Mouse (Mus musculus): ENCODE measurements around the gene B4galnt3. TPM values are rescaled to one million over a fixed set of nuclear protein-coding genes. Genes with fewer than 3 reads are reported as not detected.
"Not testable (repeated sequence)": the region's sequence is repeated elsewhere in the genome, so short reads cannot be mapped to it uniquely, and the experiment has no call there.

B4galnt3 gene
- polyA plus RNA-seq, 1 experiment from 2014 or later = 1.3 TPM

GRCm38 (mm10) chr6:120302755-120303316, 8.5 kb upstream of the B4galnt3 start:
- H3K27ac ChIP-seq = peak overlapping the region; percentile 80
- no peaks in the 10 kb centered on the region for H3K36me3 ChIP-seq
- peaks cover 13% of the 10 kb centered on the region for H3K4me1 ChIP-seq
- no peaks in the 10 kb centered on the region for H3K9me3 ChIP-seq
- peak; percentile 74; the same call in 1 of the 2 replicates for ATAC-seq (ENCODE audit: insufficient number of reproducible peaks, insufficient read depth, low FRiP score, low TSS enrichment, low read depth)
- 7% methylated on average over 16 of the region's 16 CpGs for WGBS
- H3K4me2 ChIP-seq = peak overlapping the region; percentile 56
- peak overlapping the region; percentile 58 for H3K9ac ChIP-seq
- H3K4me3 ChIP-seq = peak overlapping the region; percentile 30
- no peaks in the 10 kb centered on the region for H3K27me3 ChIP-seq

GRCm38 (mm10) chr6:120301137-120301536, 6.8 kb upstream of the B4galnt3 start:
- no peak overlapping the region for H3K4me2 ChIP-seq
- ATAC-seq (ENCODE audit: insufficient number of reproducible peaks, insufficient read depth, low FRiP score, low TSS enrichment, low read depth) = no peak
- H3K36me3 ChIP-seq = no peaks in the 10 kb centered on the region
- peaks cover 2% of the 10 kb centered on the region; the same call in 1 of the 2 replicates for H3K27me3 ChIP-seq
- WGBS = 31% methylated on average over 6 of the region's 6 CpGs
- H3K4me3 ChIP-seq = no peak overlapping the region
- no peak overlapping the region for H3K9ac ChIP-seq
- peaks cover 15% of the 10 kb centered on the region for H3K4me1 ChIP-seq
- H3K27ac ChIP-seq = no peak overlapping the region
- H3K9me3 ChIP-seq = no peaks in the 10 kb centered on the region; the same call in 1 of the 2 replicates

GRCm38 (mm10) chr6:120296589-120296988, 2.2 kb upstream of the B4galnt3 start:
- Histone ChIP-seq H3K27me3 (peaks cover 34% of the 10 kb centered on the region), H3K4me1 (peaks cover 17% of the 10 kb centered on the region)
- 96% methylated on average over 2 of the region's 2 CpGs for WGBS
- not testable (repeated sequence) for H3K9ac ChIP-seq; H3K4me2 ChIP-seq; H3K27ac ChIP-seq; H3K36me3 ChIP-seq; H3K4me3 ChIP-seq; ATAC-seq (ENCODE audit: insufficient number of reproducible peaks, insufficient read depth, low FRiP score, low TSS enrichment, low read depth); H3K9me3 ChIP-seq

- 2% methylated on average over 16 of the region's 16 CpGs for WGBS
- Histone ChIP-seq H3K4me3 (peak overlapping the region; percentile 69), H3K4me2 (peak overlapping the region; percentile 96), H3K9me3 (no peaks in the 10 kb centered on the region; the same call in 1 of the 2 replicates), H3K4me1 (peaks cover 17% of the 10 kb centered on the region), H3K36me3 (no peaks in the 10 kb centered on the region), H3K27ac (peak overlapping the region; percentile 56; the same call in 1 of the 2 replicates), H3K9ac (peak overlapping the region; percentile 77), H3K27me3 (peaks cover 34% of the 10 kb centered on the region)
- ATAC-seq (ENCODE audit: insufficient number of reproducible peaks, insufficient read depth, low FRiP score, low TSS enrichment, low read depth) = peak; percentile 76
Measured at GRCm38 (mm10) chr6:120294785-120295133, 400 bp upstream of the B4galnt3 start.

GRCm38 (mm10) chr6:120291396-120292009, 2.9 kb downstream of the B4galnt3 start:
- no peak for ATAC-seq (ENCODE audit: insufficient number of reproducible peaks, insufficient read depth, low FRiP score, low TSS enrichment, low read depth)
- Histone ChIP-seq H3K36me3 (no peaks in the 10 kb centered on the region), H3K27ac (no peak overlapping the region), H3K4me2 (no peak overlapping the region), H3K9ac (no peak overlapping the region), H3K4me1 (peaks cover 10% of the 10 kb centered on the region; the same call in 1 of the 2 replicates), H3K9me3 (no peaks in the 10 kb centered on the region), H3K27me3 (peaks cover 34% of the 10 kb centered on the region), H3K4me3 (no peak overlapping the region)
- 82% methylated on average over 7 of the region's 7 CpGs for WGBS

GRCm38 (mm10) chr6:120289430-120289829, 4.9 kb downstream of the B4galnt3 start:
- Histone ChIP-seq H3K4me3 (no peak overlapping the region), H3K4me1 (0 out of 2 replicates have a peak, but pooled peaks cover 6% of the 10 kb centered on the region), H3K36me3 (no peaks in the 10 kb centered on the region), H3K27ac (no peak overlapping the region), H3K9ac (no peak overlapping the region), H3K4me2 (no peak overlapping the region), H3K27me3 (peaks cover 17% of the 10 kb centered on the region), H3K9me3 (no peaks in the 10 kb centered on the region)
- ATAC-seq (ENCODE audit: insufficient number of reproducible peaks, insufficient read depth, low FRiP score, low TSS enrichment, low read depth) = no peak
- WGBS = 84% methylated on average over 4 of the region's 4 CpGs

GRCm38 (mm10) chr6:120288541-120288940, 5.8 kb downstream of the B4galnt3 start:
- Histone ChIP-seq H3K4me2 (no peak overlapping the region), H3K4me3 (no peak overlapping the region), H3K9me3 (no peaks in the 10 kb centered on the region), H3K27ac (no peak overlapping the region), H3K4me1 (0 out of 2 replicates have a peak, but pooled peaks cover 2% of the 10 kb centered on the region), H3K27me3 (peaks cover 9% of the 10 kb centered on the region), H3K9ac (no peak overlapping the region), H3K36me3 (no peaks in the 10 kb centered on the region)
- no peak for ATAC-seq (ENCODE audit: insufficient number of reproducible peaks, insufficient read depth, low FRiP score, low TSS enrichment, low read depth)
- WGBS = 25% methylated on average over 7 of the region's 7 CpGs

GRCm38 (mm10) chr6:120287279-120287678, 7.1 kb downstream of the B4galnt3 start:
- Histone ChIP-seq H3K4me2 (no peak overlapping the region), H3K36me3 (no peaks in the 10 kb centered on the region), H3K4me1 (no peaks in the 10 kb centered on the region), H3K27me3 (no peaks in the 10 kb centered on the region), H3K4me3 (no peak overlapping the region), H3K9ac (no peak overlapping the region), H3K9me3 (no peaks in the 10 kb centered on the region), H3K27ac (no peak overlapping the region)
- 85% methylated on average over 9 of the region's 9 CpGs for WGBS
- no peak for ATAC-seq (ENCODE audit: insufficient number of reproducible peaks, insufficient read depth, low FRiP score, low TSS enrichment, low read depth)

GRCm38 (mm10) chr6:120276874-120277449, 17.4 kb downstream of the B4galnt3 start:
- no peak for ATAC-seq (ENCODE audit: insufficient number of reproducible peaks, insufficient read depth, low FRiP score, low TSS enrichment, low read depth)
- no peaks in the 10 kb centered on the region for H3K27me3 ChIP-seq
- no peak overlapping the region for H3K4me2 ChIP-seq
- H3K36me3 ChIP-seq = no peaks in the 10 kb centered on the region
- no peak overlapping the region for H3K4me3 ChIP-seq
- H3K27ac ChIP-seq = no peak overlapping the region
- H3K9ac ChIP-seq = no peak overlapping the region
- H3K4me1 ChIP-seq = peaks cover 7% of the 10 kb centered on the region; the same call in 1 of the 2 replicates
- 61% methylated on average over 7 of the region's 7 CpGs for WGBS
- H3K9me3 ChIP-seq = no peaks in the 10 kb centered on the region

GRCm38 (mm10) chr6:120275301-120275700, 19.1 kb downstream of the B4galnt3 start:
- Histone ChIP-seq H3K27me3 (no peaks in the 10 kb centered on the region), H3K4me3 (no peak overlapping the region), H3K36me3 (no peaks in the 10 kb centered on the region), H3K9ac (no peak overlapping the region), H3K4me1 (peaks cover 7% of the 10 kb centered on the region; the same call in 1 of the 2 replicates), H3K27ac (no peak overlapping the region), H3K9me3 (no peaks in the 10 kb centered on the region), H3K4me2 (no peak overlapping the region)
- no peak for ATAC-seq (ENCODE audit: insufficient number of reproducible peaks, insufficient read depth, low FRiP score, low TSS enrichment, low read depth)
- 58% methylated on average over 6 of the region's 6 CpGs for WGBS

- Histone ChIP-seq H3K27ac (no peak overlapping the region), H3K36me3 (no peaks in the 10 kb centered on the region), H3K4me3 (no peak overlapping the region), H3K9me3 (no peaks in the 10 kb centered on the region), H3K9ac (no peak overlapping the region), H3K27me3 (no peaks in the 10 kb centered on the region), H3K4me2 (no peak overlapping the region), H3K4me1 (peaks cover 7% of the 10 kb centered on the region; the same call in 1 of the 2 replicates)
- WGBS = 59% methylated on average over 4 of the region's 4 CpGs
- 0 out of 2 replicates have a peak, but pooled peaks have one; percentile 10 for ATAC-seq (ENCODE audit: insufficient number of reproducible peaks, insufficient read depth, low FRiP score, low TSS enrichment, low read depth)
Measured at GRCm38 (mm10) chr6:120274887-120275286, 19.5 kb downstream of the B4galnt3 start.

- no peak for ATAC-seq (ENCODE audit: insufficient number of reproducible peaks, insufficient read depth, low FRiP score, low TSS enrichment, low read depth)
- Histone ChIP-seq H3K27me3 (no peaks in the 10 kb centered on the region), H3K9ac (no peak overlapping the region), H3K27ac (no peak overlapping the region), H3K36me3 (no peaks in the 10 kb centered on the region), H3K9me3 (no peaks in the 10 kb centered on the region), H3K4me2 (no peak overlapping the region), H3K4me3 (no peak overlapping the region), H3K4me1 (peaks cover 7% of the 10 kb centered on the region; the same call in 1 of the 2 replicates)
- 77% methylated on average over 8 of the region's 8 CpGs for WGBS
Measured at GRCm38 (mm10) chr6:120274181-120274580, 20.2 kb downstream of the B4galnt3 start.
